Mouse (Mus musculus): ENCODE measurements around the gene Srsf7. TPM values are rescaled to one million over a fixed set of nuclear protein-coding genes. Genes with fewer than 3 reads are reported as not detected.

The Srsf7 gene
- 597 and 627 TPM in 2 replicates for polyA plus RNA-seq (2014; fragmentation: Nextera tagmentation; extraction: Ambion mirVana)

- Histone ChIP-seq H3K4me2 (replicated peaks; ENCODE audit: low read depth, low read length) (peak within 1 kb of the TSS; percentile 66), H3K9ac (replicated peaks; ENCODE audit: low read depth, low read length) (peak within 1 kb of the TSS; percentile 98), H3K4me1 (ENCODE audit: control insufficient read depth, insufficient read depth, low read length) (no peaks in the 10 kb centered on the region), H3K9me3 (ENCODE audit: control insufficient read depth, low read depth, low read length) (no peaks in the 10 kb centered on the region), H3K27me3 (ENCODE audit: control insufficient read depth, insufficient read depth, low read length) (no peaks in the 10 kb centered on the region), H3K4me3 (ENCODE audit: low read depth, low read length) (peak within 1 kb of the TSS; percentile 98), H3K27ac (ENCODE audit: low read length) (peak within 1 kb of the TSS; percentile 99), H3K36me3 (ENCODE audit: control insufficient read depth, insufficient read depth, low read length) (peaks cover 27% of the 10 kb centered on the region)
- WGBS: under 1% methylated on average over 77 of the region's 95 CpGs
- peak; percentile 91 for ATAC-seq (ENCODE audit: insufficient number of reproducible peaks, insufficient read depth, low FRiP score, low read depth)
Observed at GRCm38 (mm10) chr17:80206671-80207581, at the start of gene Srsf7, which contains the start of gene Ttc39d. TSS of gene Srsf7 (minus strand) at chr17:80207307. TSS of gene Ttc39d (plus strand) at chr17:80207460.

DNA sequence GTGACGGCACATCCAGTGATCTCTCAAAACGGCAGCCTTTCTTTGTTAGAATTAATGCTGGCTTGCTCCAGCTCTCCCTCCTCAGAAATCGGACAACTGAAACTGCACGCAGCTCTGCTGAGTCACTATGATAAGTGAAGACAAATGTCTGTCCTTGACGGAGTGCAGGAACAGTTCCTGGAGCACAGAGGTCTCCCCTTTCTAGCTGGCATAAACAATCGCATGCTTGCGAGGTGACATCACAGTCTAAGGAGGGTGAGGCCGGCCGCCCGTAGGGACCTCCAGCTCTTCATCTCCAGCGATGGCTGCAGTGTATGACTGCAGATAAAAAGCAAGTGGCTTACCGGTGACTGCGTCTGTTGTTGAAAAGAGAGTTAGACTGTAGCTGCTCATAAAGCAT lies 48.1 kb upstream of the Srsf7 start:
- H3K4me3 ChIP-seq (ENCODE audit: low read depth, low read length): no peak overlapping the region
- 10% methylated on average over 13 of the region's 13 CpGs for WGBS
- no peaks in the 10 kb centered on the region for H3K27me3 ChIP-seq (ENCODE audit: control insufficient read depth, insufficient read depth, low read length)
- peak; percentile 85; the same call in 1 of the 2 replicates for ATAC-seq (ENCODE audit: insufficient number of reproducible peaks, insufficient read depth, low FRiP score, low read depth)
- no peak overlapping the region for H3K9ac ChIP-seq (replicated peaks; ENCODE audit: low read depth, low read length)
- H3K4me2 ChIP-seq (replicated peaks; ENCODE audit: low read depth, low read length): no peak overlapping the region; the same call in 1 of the 2 replicates
- H3K4me1 ChIP-seq (ENCODE audit: control insufficient read depth, insufficient read depth, low read length): peaks cover 9% of the 10 kb centered on the region; the same call in 1 of the 2 replicates
- peak overlapping the region; percentile 4; the same call in 1 of the 2 replicates for H3K27ac ChIP-seq (ENCODE audit: low read length)
- H3K9me3 ChIP-seq (ENCODE audit: control insufficient read depth, low read depth, low read length): no peaks in the 10 kb centered on the region
- H3K36me3 ChIP-seq (ENCODE audit: control insufficient read depth, insufficient read depth, low read length): peaks cover 64% of the 10 kb centered on the region

DNA sequence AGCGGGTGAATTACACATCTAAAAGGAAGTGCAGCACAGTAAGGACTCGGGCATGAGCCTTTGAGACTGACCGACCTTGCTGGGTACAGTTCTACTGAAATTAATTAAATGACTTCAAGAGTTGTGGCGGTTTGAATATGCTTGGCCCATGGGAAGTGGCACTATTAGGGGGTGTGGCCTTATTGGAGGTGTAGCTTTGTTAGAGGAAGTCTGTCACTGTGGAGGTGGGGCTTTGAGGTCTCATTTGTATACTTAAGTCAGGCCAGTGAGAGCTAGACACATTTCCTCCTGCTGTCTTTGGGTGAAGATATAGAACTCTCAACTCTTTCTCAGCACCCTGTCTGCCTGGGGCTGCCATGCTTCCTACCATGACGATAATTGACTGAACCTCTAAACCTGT lies 47.3 kb upstream of the Srsf7 start:
- H3K4me2 ChIP-seq (replicated peaks; ENCODE audit: low read depth, low read length): no peak overlapping the region
- peaks cover 70% of the 10 kb centered on the region for H3K36me3 ChIP-seq (ENCODE audit: control insufficient read depth, insufficient read depth, low read length)
- H3K9me3 ChIP-seq (ENCODE audit: control insufficient read depth, low read depth, low read length): no peaks in the 10 kb centered on the region
- H3K27ac ChIP-seq (ENCODE audit: low read length): 0 out of 2 replicates have a peak overlapping the region, but pooled peaks have one; percentile 4
- WGBS: 93% methylated on average over 5 of the region's 5 CpGs
- H3K27me3 ChIP-seq (ENCODE audit: control insufficient read depth, insufficient read depth, low read length): no peaks in the 10 kb centered on the region
- no peak overlapping the region for H3K4me3 ChIP-seq (ENCODE audit: low read depth, low read length)
- no peak overlapping the region for H3K9ac ChIP-seq (replicated peaks; ENCODE audit: low read depth, low read length)
- no peak for ATAC-seq (ENCODE audit: insufficient number of reproducible peaks, insufficient read depth, low FRiP score, low read depth)
- peaks cover 9% of the 10 kb centered on the region; the same call in 1 of the 2 replicates for H3K4me1 ChIP-seq (ENCODE audit: control insufficient read depth, insufficient read depth, low read length)

GRCm38 (mm10) chr17:80252757-80253525 lies 45.8 kb upstream of the Srsf7 start:
- H3K36me3 ChIP-seq (ENCODE audit: control insufficient read depth, insufficient read depth, low read length): peaks cover 70% of the 10 kb centered on the region
- H3K4me1 ChIP-seq (ENCODE audit: control insufficient read depth, insufficient read depth, low read length): peaks cover 9% of the 10 kb centered on the region; the same call in 1 of the 2 replicates
- H3K27ac ChIP-seq (ENCODE audit: low read length): no peak overlapping the region
- H3K27me3 ChIP-seq (ENCODE audit: control insufficient read depth, insufficient read depth, low read length): no peaks in the 10 kb centered on the region
- H3K4me3 ChIP-seq (ENCODE audit: low read depth, low read length): no peak overlapping the region
- H3K9me3 ChIP-seq (ENCODE audit: control insufficient read depth, low read depth, low read length): no peaks in the 10 kb centered on the region
- WGBS: 67% methylated on average over 13 of the region's 13 CpGs
- H3K9ac ChIP-seq (replicated peaks; ENCODE audit: low read depth, low read length): no peak overlapping the region
- no peak overlapping the region for H3K4me2 ChIP-seq (replicated peaks; ENCODE audit: low read depth, low read length)
- ATAC-seq (ENCODE audit: insufficient number of reproducible peaks, insufficient read depth, low FRiP score, low read depth): no peak

DNA sequence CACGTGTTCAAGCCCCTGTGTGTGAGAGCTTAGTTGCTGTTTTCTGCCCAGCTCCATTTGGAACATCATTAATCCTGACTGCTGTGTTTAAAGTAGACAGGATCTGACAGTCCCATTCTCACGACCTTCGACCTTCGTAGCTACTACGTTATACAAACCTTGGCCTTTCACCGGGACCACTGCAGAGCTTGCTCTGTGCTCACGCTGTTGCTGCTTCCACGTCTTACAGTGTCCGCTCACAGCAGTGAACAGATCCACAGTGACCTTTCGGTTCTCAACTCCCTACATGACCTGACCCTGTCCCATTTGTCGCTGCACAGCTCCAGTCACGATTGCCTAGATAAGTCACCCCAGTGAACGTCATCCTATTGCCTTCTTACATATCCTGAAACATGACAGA lies 36.0 kb upstream of the Srsf7 start:
- whole genome bisulfite sequencing: 30% methylated on average over 13 of the region's 13 CpGs
- no peak for ATAC-seq (ENCODE audit: insufficient number of reproducible peaks, insufficient read depth, low FRiP score, low read depth)
- Histone ChIP-seq H3K9ac (replicated peaks; ENCODE audit: low read depth, low read length) (no peak overlapping the region), H3K36me3 (ENCODE audit: control insufficient read depth, insufficient read depth, low read length) (peaks cover 62% of the 10 kb centered on the region), H3K27me3 (ENCODE audit: control insufficient read depth, insufficient read depth, low read length) (no peaks in the 10 kb centered on the region), H3K27ac (ENCODE audit: low read length) (no peak overlapping the region), H3K4me1 (ENCODE audit: control insufficient read depth, insufficient read depth, low read length) (no peaks in the 10 kb centered on the region), H3K4me3 (ENCODE audit: low read depth, low read length) (no peak overlapping the region), H3K4me2 (replicated peaks; ENCODE audit: low read depth, low read length) (no peak overlapping the region), H3K9me3 (ENCODE audit: control insufficient read depth, low read depth, low read length) (no peaks in the 10 kb centered on the region)

DNA sequence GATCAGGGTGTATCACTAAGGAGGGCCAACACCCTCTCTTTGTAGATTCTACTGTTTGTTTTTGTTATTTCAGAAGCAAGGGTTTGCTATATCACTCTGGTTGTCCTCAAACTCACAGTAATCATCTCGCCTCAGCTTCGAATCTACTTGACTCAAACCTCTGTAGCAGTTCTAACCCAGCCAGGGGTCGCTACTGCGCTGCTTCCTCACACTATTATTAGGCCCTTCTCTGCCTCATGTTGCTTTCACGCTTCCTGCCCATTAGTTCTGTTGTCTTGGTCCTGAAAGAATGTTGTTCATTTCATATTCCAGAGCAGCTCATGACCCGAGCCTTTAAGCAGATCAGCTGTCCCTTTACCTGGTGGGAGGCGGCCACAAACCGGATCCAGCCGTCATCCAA lies 34.5 kb upstream of the Srsf7 start:
- WGBS: 83% methylated on average over 9 of the region's 9 CpGs
- Histone ChIP-seq H3K4me2 (replicated peaks; ENCODE audit: low read depth, low read length) (no peak overlapping the region), H3K27me3 (ENCODE audit: control insufficient read depth, insufficient read depth, low read length) (no peaks in the 10 kb centered on the region), H3K9ac (replicated peaks; ENCODE audit: low read depth, low read length) (no peak overlapping the region), H3K4me3 (ENCODE audit: low read depth, low read length) (no peak overlapping the region), H3K36me3 (ENCODE audit: control insufficient read depth, insufficient read depth, low read length) (peaks cover 52% of the 10 kb centered on the region), H3K4me1 (ENCODE audit: control insufficient read depth, insufficient read depth, low read length) (no peaks in the 10 kb centered on the region), H3K9me3 (ENCODE audit: control insufficient read depth, low read depth, low read length) (no peaks in the 10 kb centered on the region), H3K27ac (ENCODE audit: low read length) (no peak overlapping the region)
- no peak for ATAC-seq (ENCODE audit: insufficient number of reproducible peaks, insufficient read depth, low FRiP score, low read depth)

- Histone ChIP-seq H3K9ac (replicated peaks; ENCODE audit: low read depth, low read length) (no peak overlapping the region), H3K4me3 (ENCODE audit: low read depth, low read length) (no peak overlapping the region), H3K27ac (ENCODE audit: low read length) (no peak overlapping the region), H3K4me2 (replicated peaks; ENCODE audit: low read depth, low read length) (no peak overlapping the region), H3K36me3 (ENCODE audit: control insufficient read depth, insufficient read depth, low read length) (peaks cover 24% of the 10 kb centered on the region), H3K4me1 (ENCODE audit: control insufficient read depth, insufficient read depth, low read length) (no peaks in the 10 kb centered on the region), H3K9me3 (ENCODE audit: control insufficient read depth, low read depth, low read length) (no peaks in the 10 kb centered on the region), H3K27me3 (ENCODE audit: control insufficient read depth, insufficient read depth, low read length) (no peaks in the 10 kb centered on the region)
- WGBS: 92% methylated on average over 5 of the region's 5 CpGs
- ATAC-seq (ENCODE audit: insufficient number of reproducible peaks, insufficient read depth, low FRiP score, low read depth): no peak
Observed at GRCm38 (mm10) chr17:80237475-80237874, 30.4 kb upstream of the Srsf7 start.

- H3K9me3 ChIP-seq (ENCODE audit: control insufficient read depth, low read depth, low read length): no peaks in the 10 kb centered on the region
- WGBS: 97% methylated on average over 3 of the region's 3 CpGs
- ATAC-seq (ENCODE audit: insufficient number of reproducible peaks, insufficient read depth, low FRiP score, low read depth): no peak
- H3K27me3 ChIP-seq (ENCODE audit: control insufficient read depth, insufficient read depth, low read length): no peaks in the 10 kb centered on the region
- peaks cover 19% of the 10 kb centered on the region for H3K36me3 ChIP-seq (ENCODE audit: control insufficient read depth, insufficient read depth, low read length)
- no peak overlapping the region for H3K4me2 ChIP-seq (replicated peaks; ENCODE audit: low read depth, low read length)
- H3K9ac ChIP-seq (replicated peaks; ENCODE audit: low read depth, low read length): no peak overlapping the region
- H3K4me1 ChIP-seq (ENCODE audit: control insufficient read depth, insufficient read depth, low read length): no peaks in the 10 kb centered on the region
- no peak overlapping the region for H3K27ac ChIP-seq (ENCODE audit: low read length)
- H3K4me3 ChIP-seq (ENCODE audit: low read depth, low read length): no peak overlapping the region
Observed at GRCm38 (mm10) chr17:80236805-80237204, 29.7 kb upstream of the Srsf7 start.

All from stomach, embryonic 14.5 days (tissue).